Mouse (Mus musculus): ENCODE measurements at regions not wholly inside any gene's neighbourhood (a gene's known extent, or its start where the extent isn't known, plus 50 kb on each side); places are given as distances from the start of the nearest gene placed in this dataset.

- Histone ChIP-seq H3K4me1 (no peaks in the 10 kb centered on the region), H3K27me3 (no peaks in the 10 kb centered on the region), H3K27ac (no peak overlapping the region), H3K4me3 (replicated peaks) (no peak overlapping the region), H3K4me2 (no peak overlapping the region), H3K9ac (no peak overlapping the region), H3K9me3 (replicated peaks) (no peaks in the 10 kb centered on the region), H3K36me3 (no peaks in the 10 kb centered on the region)
- no peak for ATAC-seq (replicated peaks; ENCODE audit: low FRiP score)
These were observed 1396.2 kb downstream of the Mat2b start for GRCm38 (mm10) chr11:39298782-39299181.

GRCm38 (mm10) chr11:39255425-39255824 lies 1439.6 kb downstream of the Mat2b start:
- ATAC-seq (replicated peaks; ENCODE audit: low FRiP score) = no peak
- no peak overlapping the region for H3K4me3 ChIP-seq (replicated peaks)
- no peak overlapping the region for H3K27ac ChIP-seq
- H3K4me2 ChIP-seq = no peak overlapping the region
- H3K9ac ChIP-seq = no peak overlapping the region
- H3K36me3 ChIP-seq = no peaks in the 10 kb centered on the region
- 63% methylated on average over 1 of the region's 1 CpGs for WGBS
- H3K4me1 ChIP-seq = no peaks in the 10 kb centered on the region
- no peaks in the 10 kb centered on the region for H3K9me3 ChIP-seq (replicated peaks)
- no peaks in the 10 kb centered on the region for H3K27me3 ChIP-seq

- Histone ChIP-seq H3K9ac (no peak overlapping the region), H3K4me3 (replicated peaks) (no peak overlapping the region), H3K9me3 (replicated peaks) (no peaks in the 10 kb centered on the region), H3K4me1 (no peaks in the 10 kb centered on the region), H3K4me2 (no peak overlapping the region), H3K27ac (no peak overlapping the region), H3K36me3 (no peaks in the 10 kb centered on the region), H3K27me3 (no peaks in the 10 kb centered on the region)
- ATAC-seq (replicated peaks; ENCODE audit: low FRiP score) = no peak
- WGBS = 53% methylated on average over 6 of the region's 6 CpGs
These were observed 1466.7 kb downstream of the Mat2b start for GRCm38 (mm10) chr11:39228335-39228734.

- ATAC-seq (replicated peaks; ENCODE audit: low FRiP score) = peak; percentile 67; the same call in 1 of the 2 replicates
- Histone ChIP-seq H3K36me3 (no peaks in the 10 kb centered on the region), H3K27ac (no peak overlapping the region), H3K9ac (no peak overlapping the region), H3K9me3 (replicated peaks) (no peaks in the 10 kb centered on the region), H3K4me1 (no peaks in the 10 kb centered on the region), H3K4me3 (replicated peaks) (no peak overlapping the region), H3K27me3 (no peaks in the 10 kb centered on the region), H3K4me2 (no peak overlapping the region)
- WGBS = 42% methylated on average over 2 of the region's 2 CpGs
These were observed 1470.3 kb downstream of the Mat2b start for GRCm38 (mm10) chr11:39224696-39225095.

GRCm38 (mm10) chr11:39223397-39223796 lies 1471.6 kb downstream of the Mat2b start:
- WGBS = 65% methylated on average over 2 of the region's 2 CpGs
- Histone ChIP-seq H3K27me3 (no peaks in the 10 kb centered on the region), H3K36me3 (no peaks in the 10 kb centered on the region), H3K4me1 (no peaks in the 10 kb centered on the region), H3K9me3 (replicated peaks) (no peaks in the 10 kb centered on the region), H3K27ac (no peak overlapping the region), H3K9ac (no peak overlapping the region), H3K4me3 (replicated peaks) (no peak overlapping the region), H3K4me2 (no peak overlapping the region)
- ATAC-seq (replicated peaks; ENCODE audit: low FRiP score) = no peak

Data from kidney, embryonic 15.5 days (tissue).